Mouse (Mus musculus) bone marrow macrophage, adult 2 months (primary cell): Measurements from ENCODE around the gene Gm21188. TPM values are rescaled to one million over a fixed set of nuclear protein-coding genes. Genes with fewer than 3 reads are reported as not detected.
"Not testable (repeated sequence)": the region's sequence is repeated elsewhere in the genome, so short reads cannot be mapped to it uniquely, and the experiment has no call there.

Experiments
- H3K27ac ChIP-seq: 2 replicates; pipeline ENCODE4 v1.5.1; 2012; ENCODE audit warnings: low read depth, low read length; ENCODE audit not compliant: insufficient read depth
- H3K4me1 ChIP-seq: 2 replicates; pipeline ENCODE4 v1.6.1; 2012; ENCODE audit warnings: low read length; ENCODE audit not compliant: control insufficient read depth, insufficient read depth
- H3K4me3 ChIP-seq: 2 replicates; pipeline ENCODE4 v1.5.1; 2012; ENCODE audit warnings: mild to moderate bottlenecking, low read length, moderate library complexity; ENCODE audit not compliant: insufficient read depth
- polyA plus RNA-seq: library from polyadenylated mRNA; stranded (reverse); fragments of >200 nt; gene quantifications from 2 replicates; pipeline ENCODE4 v1.2.4, GENCODE M21; 2012; ENCODE audit not compliant: missing spikeins, insufficient read depth, insufficient read length

Gm21188 gene
- polyA plus RNA-seq, 1 experiment = 217 TPM

DNA sequence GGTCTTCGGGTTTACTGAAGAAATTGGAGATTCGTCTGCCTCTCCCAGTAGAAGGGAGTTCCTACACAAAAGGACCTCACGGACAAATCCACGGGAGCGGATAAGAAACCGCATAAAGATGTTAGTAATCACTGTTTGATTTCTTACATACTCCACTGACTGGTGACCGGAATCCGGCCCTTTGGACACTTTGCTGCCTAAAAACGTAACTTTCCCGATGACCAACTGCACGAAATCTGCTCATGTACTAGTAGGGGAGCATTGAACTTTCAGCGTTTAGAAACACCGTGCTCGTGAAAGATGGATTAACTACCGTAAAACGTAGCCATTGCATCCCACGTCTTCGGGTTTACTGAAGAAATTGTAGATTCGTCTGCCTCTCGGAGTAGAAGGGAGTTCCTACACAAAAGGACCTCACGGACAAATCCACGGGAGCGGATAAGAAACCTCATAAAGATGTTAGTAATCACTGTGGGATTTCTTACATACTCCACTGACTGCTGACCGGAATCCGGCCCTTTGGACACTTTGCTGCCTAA, 15.3 kb downstream of the Gm21188 start:
- not testable (repeated sequence) for H3K4me3 ChIP-seq, H3K4me1 ChIP-seq, H3K27ac ChIP-seq

DNA sequence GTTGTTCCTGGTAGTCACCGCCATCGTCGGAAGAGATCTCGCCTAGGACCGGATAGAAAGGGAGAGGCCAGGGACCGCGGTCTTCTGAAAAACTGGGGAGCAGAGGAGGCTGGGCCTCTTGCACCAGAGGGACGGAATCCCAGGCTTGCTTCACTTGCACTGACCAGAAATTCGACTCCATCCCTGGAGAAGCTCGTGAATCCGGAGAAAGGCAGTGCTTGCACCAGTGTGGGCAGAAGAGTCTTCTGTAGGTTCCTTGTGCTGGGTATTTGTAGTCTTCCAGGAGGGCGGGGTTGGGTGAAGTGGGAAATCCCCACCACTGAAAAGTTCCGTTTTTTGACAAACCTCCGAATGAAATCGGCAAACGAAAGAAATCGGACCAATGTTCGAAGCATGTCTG, 16.8 kb downstream of the Gm21188 start:
- not testable (repeated sequence) for H3K4me3 ChIP-seq, H3K4me1 ChIP-seq, H3K27ac ChIP-seq

DNA sequence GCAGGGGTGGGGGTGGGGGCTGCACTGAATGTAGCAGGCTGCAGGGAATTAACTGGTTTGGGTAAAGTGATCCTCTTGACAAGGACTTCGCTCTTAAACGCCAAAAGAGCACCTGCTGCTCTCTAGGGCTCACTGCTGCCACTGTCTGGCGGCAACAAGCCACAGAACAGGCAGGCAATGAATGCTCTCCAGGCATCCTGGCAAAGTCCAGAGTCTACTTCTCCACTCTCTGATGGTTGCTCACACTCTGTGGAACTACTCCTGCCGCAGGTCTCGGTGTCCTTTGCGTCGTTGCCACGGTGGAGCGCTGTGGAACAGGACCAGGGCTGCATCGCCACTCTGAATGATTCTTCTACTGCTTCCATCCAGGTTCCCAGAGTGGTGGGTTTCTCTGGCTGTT, 17.4 kb downstream of the Gm21188 start:
- H3K27ac ChIP-seq, H3K4me1 ChIP-seq, H3K4me3 ChIP-seq: not testable (repeated sequence)

DNA sequence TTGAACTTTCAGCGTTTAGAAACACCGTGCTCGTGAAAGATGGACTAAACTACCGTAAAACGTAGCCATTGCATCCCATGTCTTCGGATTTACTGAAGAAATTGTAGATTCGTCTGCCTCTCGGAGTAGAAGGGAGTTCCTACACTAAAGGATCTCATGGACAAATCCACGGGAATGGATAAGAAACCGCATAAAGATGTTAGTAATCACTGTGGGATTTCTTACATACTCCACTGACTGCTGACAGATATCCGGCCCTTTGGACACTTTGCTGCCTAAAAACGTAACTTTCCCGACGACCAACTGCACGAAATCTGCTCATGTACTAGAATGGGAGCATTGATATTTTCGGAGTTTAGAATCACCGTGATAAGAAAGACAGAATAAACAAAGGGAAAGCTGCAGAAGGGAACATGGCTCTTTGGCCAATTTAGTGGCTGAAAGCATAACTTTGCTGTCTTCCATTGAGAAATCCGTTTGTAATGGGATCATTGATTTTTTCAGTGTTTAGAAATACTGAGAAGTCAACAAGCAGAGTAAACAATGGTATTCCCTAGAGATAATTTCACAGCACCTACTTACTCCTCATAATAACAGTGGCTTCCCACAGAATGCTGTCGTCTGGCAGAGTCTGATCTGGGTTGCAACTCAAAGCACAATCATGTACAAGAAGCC, 18.3 kb downstream of the Gm21188 start:
- H3K4me1 ChIP-seq, H3K4me3 ChIP-seq, H3K27ac ChIP-seq: not testable (repeated sequence)

DNA sequence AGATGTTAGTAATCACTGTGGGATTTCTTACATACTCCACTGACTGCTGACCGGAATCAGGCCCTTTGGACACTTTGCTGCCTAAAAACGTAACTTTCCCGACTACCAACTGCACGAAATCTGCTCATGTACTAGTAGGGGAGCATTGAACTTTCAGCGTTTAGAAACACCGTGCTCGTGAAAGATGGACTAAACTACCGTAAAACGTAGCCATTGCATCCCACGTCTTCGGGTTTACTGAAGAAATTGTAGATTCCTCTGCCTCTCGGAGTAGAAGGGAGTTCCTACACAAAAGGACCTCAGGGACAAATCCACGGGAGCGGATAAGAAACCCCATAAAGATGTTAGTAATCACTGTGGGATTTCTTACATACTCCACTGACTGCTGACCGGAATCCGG, 20.3 kb downstream of the Gm21188 start:
- not testable (repeated sequence) for H3K4me3 ChIP-seq, H3K4me1 ChIP-seq, H3K27ac ChIP-seq

DNA sequence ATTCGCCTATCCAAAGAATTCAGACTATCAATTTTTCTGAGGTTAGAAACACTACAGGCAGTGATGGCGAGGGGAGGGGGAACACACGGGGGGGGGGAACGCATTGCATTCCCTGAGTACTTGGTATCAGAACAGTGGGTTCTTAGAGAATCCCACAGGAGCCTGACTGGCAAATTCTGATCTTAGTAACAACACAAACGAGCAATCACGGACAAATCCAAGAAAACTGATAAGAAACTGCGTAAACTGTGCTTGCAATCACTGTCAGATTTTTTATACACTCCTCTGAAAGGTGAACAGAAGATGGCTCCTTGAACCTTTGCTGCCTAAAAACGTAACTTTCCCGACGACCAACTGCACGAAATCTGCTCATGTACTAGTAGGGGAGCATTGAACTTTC, 24.6 kb downstream of the Gm21188 start:
- not testable (repeated sequence) for H3K4me3 ChIP-seq, H3K27ac ChIP-seq, H3K4me1 ChIP-seq

DNA sequence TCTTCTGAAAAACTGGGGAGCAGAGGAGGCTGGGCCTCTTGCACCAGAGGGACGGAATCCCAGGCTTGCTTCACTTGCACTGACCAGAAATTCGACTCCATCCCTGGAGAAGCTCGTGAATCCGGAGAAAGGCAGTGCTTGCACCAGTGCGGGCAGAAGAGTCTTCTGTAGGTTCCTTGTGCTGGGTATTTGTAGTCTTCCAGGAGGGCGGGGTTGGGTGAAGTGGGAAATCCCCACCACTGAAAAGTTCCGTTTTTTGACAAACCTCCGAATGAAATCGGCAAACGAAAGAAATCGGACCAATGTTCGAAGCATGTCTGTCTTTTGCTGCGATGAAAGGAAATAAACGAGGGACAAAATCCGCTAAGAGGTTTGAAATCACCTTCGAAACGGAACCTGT, 25.1 kb downstream of the Gm21188 start, which contains the start of gene Gm36079:
Gene Gm36079, minus strand, starts transcription at position 101 of the 400 bp plus-strand sequence.
- not testable (repeated sequence) for H3K4me3 ChIP-seq, H3K27ac ChIP-seq, H3K4me1 ChIP-seq

DNA sequence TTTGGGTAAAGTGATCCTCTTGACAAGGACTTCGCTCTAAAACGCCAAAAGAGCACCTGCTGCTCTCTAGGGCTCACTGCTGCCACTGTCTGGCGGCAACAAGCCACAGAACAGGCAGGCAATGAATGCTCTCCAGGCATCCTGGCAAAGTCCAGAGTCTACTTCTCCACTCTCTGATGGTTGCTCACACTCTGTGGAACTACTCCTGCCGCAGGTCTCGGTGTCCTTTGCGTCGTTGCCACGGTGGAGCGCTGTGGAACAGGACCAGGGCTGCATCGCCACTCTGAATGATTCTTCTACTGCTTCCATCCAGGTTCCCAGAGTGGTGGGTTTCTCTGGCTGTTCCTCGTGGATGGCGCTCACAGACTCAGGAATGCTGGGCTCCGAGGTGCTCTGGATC, 25.6 kb downstream of the Gm21188 start:
- H3K4me1 ChIP-seq, H3K4me3 ChIP-seq, H3K27ac ChIP-seq: not testable (repeated sequence)

DNA sequence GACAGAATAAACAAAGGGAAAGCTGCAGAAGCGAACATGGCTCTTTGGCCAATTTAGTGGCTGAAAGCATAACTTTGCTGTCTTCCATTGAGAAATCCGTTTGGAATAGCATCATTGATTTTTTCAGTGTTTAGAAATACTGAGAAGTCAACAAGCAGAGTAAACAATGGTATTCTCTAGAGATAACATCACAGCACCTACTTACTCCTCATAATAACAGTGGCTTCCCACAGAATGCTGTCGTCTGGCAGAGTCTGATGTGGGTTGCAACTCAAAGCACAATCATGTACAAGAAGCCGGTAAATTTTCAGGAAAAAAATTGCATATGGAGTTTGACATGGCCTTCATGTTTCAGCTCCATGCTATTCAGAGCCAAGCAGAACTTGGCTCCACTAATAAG, 26.4 kb downstream of the Gm21188 start:
- H3K4me1 ChIP-seq, H3K27ac ChIP-seq, H3K4me3 ChIP-seq: not testable (repeated sequence)

DNA sequence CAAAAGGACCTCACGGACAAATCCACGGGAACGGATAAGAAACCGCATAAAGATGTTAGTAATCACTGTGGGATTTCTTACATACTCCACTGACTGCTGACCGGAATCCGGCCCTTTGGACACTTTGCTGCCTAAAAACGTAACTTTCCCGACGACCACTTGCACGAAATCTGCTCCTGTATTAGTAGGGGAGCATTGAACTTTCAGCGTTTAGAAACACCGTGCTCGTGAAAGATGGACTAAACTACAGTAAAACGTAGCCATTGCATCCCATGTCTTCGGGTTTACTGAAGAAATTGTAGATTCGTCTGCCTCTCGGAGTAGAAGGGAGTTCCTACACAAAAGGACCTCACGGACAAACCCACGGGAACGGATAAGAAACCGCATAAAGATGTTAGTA, 27.0 kb downstream of the Gm21188 start:
- not testable (repeated sequence) for H3K27ac ChIP-seq, H3K4me3 ChIP-seq, H3K4me1 ChIP-seq

DNA sequence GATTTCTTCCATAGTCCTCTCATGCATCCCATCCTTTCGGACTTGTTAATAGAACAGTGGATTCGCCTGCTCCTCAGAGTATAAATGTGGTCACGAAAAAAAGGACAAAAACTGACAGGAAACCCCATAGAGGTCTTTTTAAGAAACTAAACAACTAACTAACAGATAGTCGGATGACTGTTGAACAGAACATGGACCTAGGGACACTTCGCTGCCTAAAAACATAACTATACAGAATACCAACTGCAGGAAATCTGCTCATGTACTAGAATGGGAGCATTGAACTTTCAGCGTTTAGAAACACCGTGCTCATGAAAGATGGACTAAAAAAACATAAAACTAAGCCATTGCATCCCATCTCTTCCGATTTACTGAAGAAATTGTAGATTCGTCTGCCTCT, 27.4 kb downstream of the Gm21188 start:
- not testable (repeated sequence) for H3K4me1 ChIP-seq, H3K4me3 ChIP-seq, H3K27ac ChIP-seq

DNA sequence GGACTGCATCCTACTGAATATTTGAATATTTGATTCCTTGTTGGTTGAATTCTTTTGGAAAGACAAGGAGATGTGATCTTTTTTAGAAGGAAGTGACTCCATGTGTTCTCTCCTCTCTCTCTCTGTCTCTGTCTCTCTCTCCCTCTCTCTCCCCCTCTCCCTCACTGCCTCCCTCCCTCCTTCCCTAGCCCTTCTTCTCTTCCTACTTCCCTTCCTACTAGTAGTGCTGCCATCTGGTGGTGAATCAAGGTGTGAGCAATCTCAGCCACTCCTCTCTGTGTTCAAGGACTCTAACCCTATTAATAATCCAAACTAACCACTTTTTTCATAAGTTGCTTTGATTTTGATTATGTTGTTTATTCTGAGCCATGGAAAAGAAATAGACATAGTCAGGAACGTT, 30.5 kb downstream of the Gm21188 start:
- not testable (repeated sequence) for H3K4me1 ChIP-seq, H3K4me3 ChIP-seq, H3K27ac ChIP-seq

DNA sequence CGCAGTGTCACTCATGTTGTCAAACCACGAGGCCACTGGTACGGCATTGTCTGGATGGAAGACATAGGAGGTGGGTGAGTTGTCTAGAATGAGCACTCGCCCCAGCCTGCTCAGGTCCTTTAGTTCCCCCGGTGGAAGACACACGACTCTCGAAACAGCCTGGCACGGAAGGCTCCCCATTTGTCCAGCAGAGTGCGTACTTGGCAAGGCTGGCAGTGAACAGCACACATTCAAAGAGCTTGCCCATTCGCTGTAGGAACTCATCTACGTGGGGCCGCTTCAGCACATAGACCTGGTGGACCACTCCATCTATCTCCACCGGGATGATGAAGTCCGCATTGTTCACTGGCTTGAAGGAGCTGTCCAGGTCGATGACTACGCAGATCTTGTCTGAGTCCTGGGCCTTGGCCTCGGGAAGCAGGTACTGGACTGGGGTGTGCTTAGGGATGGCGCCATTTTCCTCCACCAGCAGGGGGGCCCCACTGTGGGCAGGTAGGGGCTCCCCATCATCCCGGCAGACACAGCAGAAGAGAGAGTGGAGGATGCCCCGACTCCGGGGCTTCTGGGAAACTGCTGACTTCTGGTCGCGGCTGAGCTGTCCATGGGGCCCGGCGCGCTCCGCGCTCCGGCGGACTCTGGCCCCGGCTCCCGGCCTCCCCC, 36.5 kb downstream of the Gm21188 start:
- not testable (repeated sequence) for H3K4me3 ChIP-seq

DNA sequence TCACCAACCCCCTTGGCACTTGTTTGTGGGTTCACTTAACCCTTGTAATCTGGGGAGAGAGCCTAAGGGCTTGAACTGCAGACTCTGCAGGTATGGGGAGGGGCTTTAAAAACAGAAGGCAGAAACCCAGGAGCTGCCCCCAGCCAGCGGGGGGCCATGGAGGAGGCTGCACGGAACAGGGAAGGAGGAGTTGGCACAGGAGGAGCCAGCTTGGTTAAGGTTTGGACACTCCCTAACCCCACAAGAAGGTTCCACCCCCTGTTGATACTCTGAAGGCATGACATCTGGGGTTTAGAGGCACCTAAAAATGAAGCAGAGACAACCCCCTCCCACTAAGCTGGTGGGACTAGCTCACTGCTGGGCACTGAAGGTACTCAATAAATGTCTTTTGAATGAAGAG, 38.0 kb downstream of the Gm21188 start:
- not testable (repeated sequence) for H3K4me1 ChIP-seq, H3K27ac ChIP-seq, H3K4me3 ChIP-seq

More for the DNA sequence above, 36.5 kb downstream of the Gm21188 start:
- not testable (repeated sequence) for H3K4me1 ChIP-seq, H3K27ac ChIP-seq

DNA sequence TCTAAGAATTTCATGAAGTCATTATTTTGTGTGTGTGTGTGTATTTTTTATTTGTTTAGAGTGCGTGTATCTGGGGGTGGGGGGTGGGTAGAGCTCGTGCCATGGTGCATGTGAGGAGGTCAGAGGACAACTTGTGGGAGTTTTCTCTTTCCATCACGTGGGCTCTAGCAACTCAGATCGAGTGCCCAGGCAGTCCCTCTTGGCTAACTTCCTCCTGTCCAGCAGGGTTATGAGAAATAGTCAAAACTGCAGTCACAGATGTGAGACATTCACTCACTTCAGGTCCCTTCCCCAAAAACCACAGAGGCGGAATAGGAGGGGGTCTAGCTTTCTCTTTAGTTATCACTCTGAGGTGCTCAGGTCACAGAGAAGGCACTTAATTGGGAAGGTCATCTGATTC, 38.5 kb downstream of the Gm21188 start:
- not testable (repeated sequence) for H3K27ac ChIP-seq, H3K4me1 ChIP-seq, H3K4me3 ChIP-seq

DNA sequence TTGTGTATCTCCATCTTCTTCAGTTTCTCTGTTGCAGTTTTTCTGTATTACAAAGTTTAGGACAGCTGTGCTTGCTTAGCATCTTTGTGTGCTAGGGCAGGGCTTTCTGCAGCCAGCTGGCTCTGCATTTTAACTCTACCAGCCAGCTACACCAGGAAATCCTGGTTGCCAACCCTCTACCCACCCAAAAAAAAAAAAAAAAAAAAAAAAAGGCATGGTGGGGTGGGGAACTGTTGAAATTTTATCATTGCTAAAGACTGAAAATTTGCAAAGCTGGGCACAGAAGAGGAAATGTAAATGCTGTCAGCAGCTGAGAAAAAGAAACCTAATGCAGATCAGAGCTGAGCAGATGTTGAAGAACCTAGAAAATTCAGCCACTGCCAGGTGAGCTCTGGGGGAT, 41.9 kb downstream of the Gm21188 start:
- not testable (repeated sequence) for H3K4me3 ChIP-seq, H3K27ac ChIP-seq, H3K4me1 ChIP-seq
